Mouse (Mus musculus): Measurements from ENCODE around the gene Slc11a1.

Gene Slc11a1

DNA sequence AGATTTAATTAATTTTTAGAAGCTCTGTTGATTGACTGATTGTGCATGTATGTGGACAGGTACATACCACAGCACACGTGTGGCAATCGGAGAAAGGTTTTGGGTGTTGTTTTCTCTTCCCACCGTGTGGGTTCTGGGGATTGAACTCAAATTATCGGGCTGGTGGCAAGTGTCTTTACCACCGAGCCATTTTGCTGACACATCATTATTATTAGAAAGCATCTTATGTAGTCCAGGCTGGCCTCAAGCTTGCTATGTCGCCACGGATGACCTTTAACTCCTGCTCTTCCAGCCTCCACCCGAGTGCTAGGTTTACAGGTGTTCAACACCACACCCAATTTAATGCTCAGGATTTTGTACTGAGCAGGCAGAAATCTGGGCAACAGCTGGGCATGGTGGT, 37.7 kb downstream of the Slc11a1 start:
- DNase-seq: no peak

DNA sequence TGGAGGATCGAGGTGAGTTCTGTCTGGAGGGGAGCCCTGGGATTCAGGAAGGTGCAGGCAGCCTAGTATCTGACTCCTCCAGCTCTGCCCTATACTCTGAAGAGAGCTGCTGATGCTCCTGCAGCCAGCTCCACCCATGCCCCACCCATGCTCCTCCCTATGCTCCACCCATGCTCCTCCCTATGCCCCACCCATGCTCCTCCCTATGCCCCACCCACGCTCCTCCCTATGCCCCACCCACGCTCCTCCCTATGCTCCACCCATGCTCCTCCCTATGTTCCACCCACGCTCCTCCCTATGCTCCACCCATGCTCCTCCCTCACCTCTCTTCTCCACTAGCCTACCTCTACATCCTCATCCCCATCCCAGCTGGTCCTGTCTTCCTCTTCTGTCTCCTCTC, 40.1 kb downstream of the Slc11a1 start:
- peak; percentile 22 for DNase-seq

DNA sequence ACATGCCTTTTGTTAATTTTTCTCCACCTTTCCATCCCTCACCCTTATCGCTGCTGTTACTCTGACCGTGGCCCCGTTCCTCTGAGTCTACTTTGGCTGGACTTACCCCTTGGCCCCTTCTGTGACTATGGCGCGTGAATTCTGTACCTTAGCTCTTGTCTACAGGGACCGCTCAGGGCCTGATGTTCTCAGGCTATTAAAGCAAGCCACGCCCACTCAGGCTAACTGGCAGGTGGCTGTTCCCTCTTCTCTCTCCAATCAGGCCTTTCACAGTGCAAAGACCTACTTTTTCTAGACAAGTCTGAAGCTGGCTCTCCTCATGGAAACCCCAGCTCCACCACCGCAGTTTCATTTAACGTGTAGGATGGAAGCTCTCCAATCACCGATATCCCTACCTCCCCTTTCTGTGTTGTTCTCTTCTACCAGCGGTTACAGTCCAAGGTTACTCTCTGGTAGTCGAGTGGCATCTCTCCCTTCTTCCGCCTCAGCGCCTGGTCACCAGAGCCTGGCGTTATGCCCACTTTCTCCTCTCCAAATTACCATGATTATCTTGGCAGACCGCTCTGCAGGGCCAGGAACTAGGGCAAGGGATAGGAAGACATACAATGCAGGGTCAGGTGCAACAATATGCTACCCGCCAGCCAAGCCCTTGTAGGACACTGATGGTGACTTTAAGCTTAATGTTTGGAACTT, 43.9 kb downstream of the Slc11a1 start:
- peak; percentile 11 for DNase-seq

DNA sequence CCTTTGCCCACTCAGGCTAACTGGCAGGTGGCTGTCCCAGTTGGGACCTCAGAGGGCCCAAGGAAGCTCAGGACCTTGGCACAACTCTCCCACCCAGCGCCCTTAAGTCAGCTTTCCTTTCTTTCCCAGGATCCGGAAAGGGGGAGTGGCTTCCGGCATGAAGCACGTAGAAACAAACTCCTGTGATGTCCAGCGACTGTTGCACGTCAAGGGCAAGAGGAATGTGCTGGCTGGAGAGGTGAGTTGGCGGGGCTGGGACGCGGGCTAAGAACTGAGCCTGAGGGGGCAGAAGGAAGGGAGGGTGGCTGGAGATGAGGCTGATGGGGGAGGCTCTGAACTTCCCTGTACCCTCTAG, 44.4 kb downstream of the Slc11a1 start:
- no peak for DNase-seq

DNA sequence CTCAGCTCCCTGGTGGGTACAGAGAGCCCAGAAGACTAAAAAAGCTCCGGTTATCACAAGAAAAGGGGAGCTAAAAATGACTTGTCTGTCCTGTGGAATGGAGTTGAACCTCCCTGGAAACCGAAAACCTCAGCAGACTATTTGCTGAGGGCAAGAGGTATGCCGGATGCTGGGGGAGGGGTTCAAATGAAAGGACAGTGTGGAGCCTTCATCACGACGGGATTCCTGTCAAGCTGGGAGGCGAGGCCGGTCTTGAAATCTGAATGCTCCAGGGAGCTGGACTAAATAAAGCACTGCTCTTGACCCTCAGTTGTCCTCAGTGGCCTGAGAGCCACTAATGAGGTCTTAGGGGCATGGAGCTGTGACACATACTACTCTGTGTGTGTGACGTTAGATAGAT, 48.2 kb downstream of the Slc11a1 start:
- no peak for DNase-seq

DNA sequence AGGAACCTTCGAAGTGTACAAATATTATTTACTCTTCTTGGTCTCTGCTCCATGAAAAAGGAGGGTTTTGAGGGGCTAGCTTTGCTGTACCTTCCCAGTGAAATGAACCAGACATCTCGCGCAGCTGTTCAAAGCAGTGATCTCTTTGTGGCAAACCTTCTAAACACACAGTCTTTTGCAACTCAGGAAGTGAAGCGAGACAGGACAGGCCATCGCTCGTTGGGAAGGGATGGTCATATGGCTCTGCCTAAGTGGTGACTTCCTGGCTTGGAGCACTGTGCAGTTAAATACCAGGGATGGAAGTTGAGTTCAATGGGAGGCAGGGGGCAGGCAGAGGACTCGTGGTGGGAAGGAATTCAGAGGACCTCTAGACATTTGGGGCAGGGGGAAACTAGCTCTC, 50.9 kb downstream of the Slc11a1 start:
- DNase-seq: no peak

DNA sequence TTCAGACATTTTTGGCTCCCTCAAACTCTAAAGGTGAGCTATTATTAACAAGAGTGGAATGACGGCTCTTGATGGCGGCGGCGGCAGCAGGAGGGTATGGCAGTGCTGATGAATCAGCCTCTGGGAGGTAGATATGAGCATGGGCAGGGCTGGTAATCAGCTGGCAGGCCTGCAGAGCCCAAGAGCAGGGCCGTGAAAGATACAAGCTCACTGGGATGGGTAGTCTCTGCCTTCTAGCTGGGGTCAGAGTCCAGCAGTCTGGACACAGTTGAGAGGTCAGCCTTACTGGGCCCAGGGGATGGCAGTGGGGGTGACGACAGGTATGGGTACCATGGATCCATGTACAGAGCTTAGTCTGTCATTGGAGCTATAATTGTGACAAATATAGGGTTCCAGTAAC, 58.2 kb downstream of the Slc11a1 start:
- DNase-seq: no peak

DNA sequence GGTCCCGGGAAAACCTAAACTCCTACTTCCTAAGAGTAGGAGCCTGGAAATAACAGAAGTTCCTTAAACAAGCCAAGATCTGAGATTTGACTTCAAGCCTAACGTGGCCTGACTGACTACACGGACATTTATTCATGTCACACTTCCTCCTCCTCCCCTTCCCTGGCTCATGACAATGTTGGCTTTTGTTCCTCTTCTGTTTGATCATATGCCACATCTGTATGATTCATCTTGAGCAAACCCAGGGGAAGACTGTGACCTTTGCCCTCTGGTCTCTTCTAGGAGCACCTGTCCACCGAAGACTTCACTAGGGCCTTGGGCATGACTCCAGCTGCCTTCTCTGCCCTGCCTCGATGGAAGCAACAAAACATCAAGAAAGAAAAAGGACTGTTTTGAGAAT, 59.6 kb downstream of the Slc11a1 start:
- no peak for DNase-seq

DNA sequence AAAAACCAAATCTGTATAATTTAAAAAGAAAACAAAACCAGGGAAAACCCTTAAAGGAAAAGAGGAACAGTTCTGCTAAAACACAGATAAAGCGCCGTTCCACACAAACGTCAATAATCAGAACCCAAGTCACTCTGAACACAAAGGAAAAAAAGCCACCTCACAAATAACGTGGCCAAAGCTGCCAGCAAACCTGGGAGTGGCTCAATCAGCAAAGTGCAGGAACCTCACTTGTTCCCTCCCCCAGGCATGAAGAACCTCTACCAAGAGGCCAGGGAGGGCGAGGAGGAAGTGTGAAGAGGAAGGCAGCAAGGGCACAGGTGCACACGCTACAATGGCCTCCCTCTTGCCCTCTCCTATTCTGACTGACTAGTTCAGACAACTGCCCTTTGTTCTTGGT, 60.6 kb downstream of the Slc11a1 start:
- DNase-seq: no peak
